Mouse (Mus musculus) erythroblast, adult 5-6 weeks (primary cell): ENCODE measurements around the gene Gm10563. TPM values are rescaled to one million over a fixed set of nuclear protein-coding genes. Genes with fewer than 3 reads are reported as not detected.
A peak's percentile ranks its signal among the peaks of the same experiment; 100 is the strongest.
"Not testable (repeated sequence)": the region's sequence is repeated elsewhere in the genome, so short reads cannot be mapped to it uniquely, and the experiment has no call there.

Experiments used
- ATAC-seq: replicated peaks from 2 replicates; pipeline ENCODE4 v1.8.0; 2016; ENCODE audit warnings: moderate number of reproducible peaks, mild to moderate bottlenecking, moderate TSS enrichment, inconsistent platforms; ENCODE audit not compliant: poor library complexity, low FRiP score, severe bottlenecking
- total RNA-seq, 2 experiments: library from RNA; stranded (forward) in 1 of 2; stranded (reverse) in 1 of 2; fragments of 150-400 nt in 1 of 2; fragments of 200-764, 138-1000 nt in 1 of 2; gene quantifications; 2 replicates each; pipeline versions ENCODE4 v1.2.3 to v1.2.4; 2015 to 2017; ENCODE audit warnings: low replicate concordance in 2 of 2

Gm10563 gene
- total RNA-seq (2015; ENCODE audit: low replicate concordance) (not detected in 2 replicates), total RNA-seq (2017; ENCODE audit: low replicate concordance) (not detected in 2 replicates)

DNA sequence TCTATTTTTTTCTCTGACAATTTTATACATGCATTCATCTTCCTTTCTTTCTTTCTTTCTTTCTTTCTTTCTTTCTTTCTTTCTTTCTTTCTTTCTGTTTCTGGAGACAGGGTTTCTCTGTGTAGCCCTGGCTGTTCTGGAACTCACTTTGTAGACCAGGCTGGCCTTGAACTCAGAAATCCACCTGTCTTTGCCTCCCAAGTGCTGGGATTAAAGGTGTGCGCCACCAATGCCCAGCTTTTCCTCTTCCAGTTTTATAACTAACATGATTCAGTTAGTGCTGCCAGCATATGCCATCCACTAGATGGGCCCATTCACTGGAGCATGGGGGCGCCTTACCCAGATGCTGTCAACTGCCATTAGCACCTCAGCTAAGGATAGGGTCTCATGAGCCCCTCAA lies at the start of gene Gm10563:
Gene Gm10563, minus strand, starts transcription at position 101 of the 400 bp plus-strand sequence.
- not testable (repeated sequence) for ATAC-seq

- ATAC-seq = no peak
Observed at GRCm38 (mm10) chr4:155694482-155695401, 49.5 kb upstream of the Gm10563 start.

DNA sequence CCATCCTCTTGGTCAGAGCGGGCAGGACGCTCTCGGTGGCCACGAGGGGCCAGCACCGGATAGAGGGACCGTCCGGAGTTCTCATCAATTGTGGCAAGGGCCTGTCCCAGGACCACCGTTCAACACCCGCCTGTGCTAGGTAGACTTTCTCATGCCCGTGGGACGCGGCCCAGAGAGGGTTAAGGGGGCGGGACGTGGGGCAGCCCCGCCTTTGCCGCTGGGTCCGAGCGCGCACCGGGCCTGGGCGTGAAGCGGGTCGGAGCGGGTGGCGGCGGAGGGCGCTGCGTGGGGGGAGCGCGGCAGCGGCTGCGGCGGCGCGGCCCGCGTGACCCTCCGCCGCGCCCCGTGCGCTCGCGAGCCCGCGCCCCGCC lies 48.9 kb upstream of the Gm10563 start, which contains the start of gene Fndc10:
Gene Fndc10, plus strand, starts transcription at position 232 of the 371 bp plus-strand sequence.
- no peak for ATAC-seq

- no peak for ATAC-seq
Observed at GRCm38 (mm10) chr4:155692421-155692820, 47.2 kb upstream of the Gm10563 start.

- no peak for ATAC-seq
Observed at GRCm38 (mm10) chr4:155690571-155691375, 45.6 kb upstream of the Gm10563 start.

DNA sequence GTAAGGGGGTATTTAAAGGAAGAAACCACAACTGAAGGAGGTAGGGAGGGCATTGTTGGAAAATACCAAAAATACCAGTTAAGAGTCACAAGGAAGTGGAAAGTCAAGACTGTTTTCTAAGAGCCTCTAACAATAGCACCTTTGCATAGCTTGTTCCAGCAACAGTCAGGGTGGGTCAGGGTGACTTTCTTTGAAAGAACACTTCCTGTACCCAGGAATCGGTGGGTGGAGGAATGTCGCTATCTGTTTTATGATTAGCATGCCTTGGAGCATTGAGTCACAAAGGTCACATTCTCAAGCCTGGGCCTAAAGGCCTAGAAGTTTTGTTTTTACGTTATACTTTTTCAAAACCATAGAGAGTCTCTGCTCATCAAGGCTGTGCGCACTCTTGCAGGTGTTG lies 42.6 kb upstream of the Gm10563 start:
- ATAC-seq = not testable (repeated sequence)

DNA sequence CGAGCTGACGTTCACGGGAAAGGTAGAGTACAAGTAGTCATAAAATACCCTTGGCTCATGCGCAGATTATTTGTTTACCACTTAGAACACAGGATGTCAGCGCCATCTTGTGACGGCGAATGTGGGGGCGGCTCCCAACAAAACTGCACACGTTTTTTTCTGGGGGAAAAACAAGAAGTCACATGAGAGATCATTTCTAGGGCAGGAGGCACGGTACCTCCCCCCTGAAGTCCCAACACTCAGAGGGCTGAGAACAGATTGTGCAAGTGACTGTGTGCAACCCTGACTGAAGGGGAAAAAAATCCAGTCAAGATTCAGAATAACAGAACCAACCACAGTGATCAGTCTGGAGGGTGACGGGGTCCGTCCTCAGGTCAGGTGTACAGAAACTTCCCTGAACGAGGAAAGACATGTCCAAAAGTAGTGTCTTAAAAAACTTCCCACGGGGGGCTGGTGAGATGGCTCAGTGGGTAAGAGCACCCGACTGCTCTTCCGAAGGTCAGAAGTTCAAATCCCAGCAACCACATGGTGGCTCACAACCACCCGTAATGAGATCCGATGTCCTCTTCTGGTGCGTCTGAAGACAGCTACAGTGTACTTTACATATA lies 38.6 kb upstream of the Gm10563 start:
- not testable (repeated sequence) for ATAC-seq

- peak; percentile 43; the same call in 1 of the 2 replicates for ATAC-seq
Observed at GRCm38 (mm10) chr4:155675991-155676390, 30.8 kb upstream of the Gm10563 start.

GRCm38 (mm10) chr4:155672082-155672481 lies 26.9 kb upstream of the Gm10563 start:
- no peak for ATAC-seq

DNA sequence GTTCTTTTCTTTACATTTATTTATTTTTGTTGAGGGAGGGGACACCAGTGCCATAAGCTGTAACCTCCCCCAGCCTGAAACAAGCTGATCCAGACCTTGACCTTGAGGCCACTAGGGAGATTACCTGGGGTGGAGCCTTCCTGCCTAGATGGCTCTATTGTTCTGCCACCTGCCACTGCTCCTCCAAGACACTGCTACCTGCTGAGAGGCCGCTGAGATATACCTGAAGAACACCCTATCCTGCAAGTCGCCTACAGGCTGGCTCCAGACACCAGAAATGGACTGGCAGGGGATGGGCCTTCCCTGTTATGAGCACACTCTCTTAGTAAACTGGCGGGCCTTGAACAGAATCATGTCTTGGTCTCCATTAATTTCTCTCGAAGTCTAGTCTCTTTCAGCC lies 25.0 kb upstream of the Gm10563 start:
- not testable (repeated sequence) for ATAC-seq

DNA sequence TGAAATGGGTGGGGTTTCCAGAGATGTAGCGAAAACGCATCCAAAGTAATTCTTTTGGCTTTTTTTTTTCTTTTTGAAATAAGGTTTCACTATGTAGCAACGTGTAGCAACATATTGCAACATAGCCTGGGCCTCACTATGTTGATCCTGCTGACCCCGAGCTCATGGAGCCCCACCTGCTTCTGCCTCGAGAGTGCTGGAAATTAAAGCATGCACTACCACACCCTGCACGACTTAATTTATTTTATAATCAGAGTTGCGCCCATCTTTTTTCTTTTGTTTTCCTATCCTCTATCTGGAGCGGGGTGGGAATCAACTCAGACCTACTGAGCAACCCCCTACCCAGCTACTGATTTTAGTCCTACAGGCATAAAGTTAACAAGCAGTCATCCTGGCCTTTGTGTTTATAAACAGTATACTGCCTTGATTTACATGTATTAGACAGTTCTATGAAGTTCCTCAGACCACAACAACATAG lies 24.4 kb upstream of the Gm10563 start:
- no peak; the same call in none of the 2 replicates for ATAC-seq

DNA sequence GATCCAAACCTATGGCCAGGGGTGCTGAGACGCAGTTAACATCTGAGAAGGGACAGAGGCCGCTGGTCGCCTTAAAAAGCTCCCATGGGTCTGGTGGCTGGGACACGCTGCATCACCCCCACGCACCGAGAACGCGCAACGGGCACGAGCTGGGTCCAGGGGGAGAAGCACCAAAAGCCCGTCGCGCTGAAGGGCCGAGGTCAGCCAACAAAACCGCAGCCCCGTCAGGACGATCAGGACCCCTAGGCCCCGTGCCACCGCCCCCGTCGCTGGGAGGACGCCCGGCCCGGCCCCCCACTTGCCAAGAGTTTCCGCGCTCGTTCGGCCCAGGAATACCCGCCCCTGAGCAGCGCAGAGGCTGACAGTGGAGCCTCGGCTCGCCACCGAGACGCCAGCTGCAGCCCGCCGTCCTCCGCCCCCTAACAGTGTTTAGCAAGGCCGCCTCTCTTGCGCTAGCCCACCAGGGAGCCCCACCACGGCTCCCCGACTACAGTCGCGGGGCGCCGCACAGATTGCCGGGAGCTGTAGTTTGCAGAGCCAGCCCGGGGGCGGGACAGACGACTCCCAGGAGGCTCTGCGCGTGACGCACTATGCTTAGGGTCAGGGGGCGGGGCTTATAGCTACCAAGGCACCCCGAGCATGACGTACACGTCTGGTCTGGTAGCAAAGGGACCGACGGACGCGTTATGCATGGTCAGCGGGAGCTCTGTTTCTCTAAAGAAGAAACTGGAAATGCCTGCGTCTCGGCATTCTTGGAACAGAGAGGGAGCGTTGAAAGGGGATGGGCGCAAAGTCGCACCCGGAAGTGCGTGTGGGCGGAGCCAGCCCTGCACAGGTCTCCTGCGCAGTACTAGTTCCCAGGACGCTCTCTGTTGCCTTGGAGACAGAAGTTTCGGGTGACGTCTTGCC lies 23.7 kb upstream of the Gm10563 start, which contains the start of gene Mib2:
Gene Mib2, minus strand, starts transcription at position 510 of the 909 bp plus-strand sequence.
- peak; percentile 98 for ATAC-seq

DNA sequence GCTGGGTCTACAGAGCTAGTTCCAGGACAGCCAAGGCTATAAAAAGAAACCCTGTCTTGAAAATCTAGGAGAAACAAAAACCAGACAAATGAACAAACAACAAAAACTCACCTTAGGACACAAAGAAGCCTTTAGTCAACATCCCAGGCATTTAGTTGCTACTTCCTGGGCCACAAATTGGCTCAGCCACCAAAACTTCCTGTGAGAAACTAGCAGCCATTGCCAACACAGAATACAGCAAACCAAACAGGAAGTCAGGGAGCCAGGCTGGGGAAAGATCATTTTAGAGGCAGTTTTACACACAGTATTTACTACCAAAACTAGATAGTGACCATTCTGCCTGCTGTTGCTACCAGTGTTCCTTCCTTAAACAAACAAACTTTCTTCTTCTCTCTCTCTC lies 21.7 kb upstream of the Gm10563 start:
- ATAC-seq = no peak

DNA sequence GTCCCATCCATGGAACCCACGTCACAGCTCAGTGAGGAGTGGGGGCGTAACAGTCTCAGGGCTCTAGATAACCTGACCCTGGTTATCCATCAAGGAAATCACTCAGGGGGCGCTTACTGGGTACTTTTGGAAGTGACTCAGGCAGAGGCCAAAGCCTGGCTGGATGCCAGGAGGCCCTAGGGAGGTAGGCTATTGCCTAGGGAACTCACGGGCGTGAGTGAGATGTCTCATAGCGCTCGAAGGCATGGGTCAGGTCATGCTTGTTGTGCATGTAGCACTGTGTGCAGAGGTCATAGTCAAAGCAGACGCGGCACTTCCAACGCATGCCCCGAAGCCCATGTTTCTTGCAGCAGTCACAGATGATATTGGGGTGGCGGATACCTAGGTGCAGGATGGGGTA lies 15.4 kb upstream of the Gm10563 start:
- ATAC-seq = no peak

DNA sequence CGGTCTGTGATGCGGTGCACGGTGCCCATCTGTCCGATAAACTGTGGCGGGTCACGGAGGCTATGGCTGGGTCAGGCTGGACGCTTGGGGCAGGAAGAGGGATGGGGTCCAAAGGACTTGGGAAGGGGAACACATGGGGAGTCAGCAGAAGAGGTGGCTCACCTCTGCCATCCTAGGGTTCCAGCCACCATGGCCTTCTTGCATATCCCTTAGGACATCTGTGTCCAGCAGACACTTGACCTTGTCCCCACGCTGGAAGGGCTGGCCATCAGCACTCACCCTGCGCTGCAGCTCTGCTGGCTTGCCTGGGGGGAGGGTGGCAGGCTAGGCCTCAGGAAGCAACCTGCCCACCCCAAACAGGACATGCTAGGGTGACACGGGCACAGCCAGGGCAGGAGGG lies 13.8 kb upstream of the Gm10563 start:
- no peak for ATAC-seq

- no peak for ATAC-seq
Observed at GRCm38 (mm10) chr4:155656214-155656751, 11.1 kb upstream of the Gm10563 start.

- ATAC-seq = no peak
Observed at GRCm38 (mm10) chr4:155654456-155655298, 9.5 kb upstream of the Gm10563 start.

DNA sequence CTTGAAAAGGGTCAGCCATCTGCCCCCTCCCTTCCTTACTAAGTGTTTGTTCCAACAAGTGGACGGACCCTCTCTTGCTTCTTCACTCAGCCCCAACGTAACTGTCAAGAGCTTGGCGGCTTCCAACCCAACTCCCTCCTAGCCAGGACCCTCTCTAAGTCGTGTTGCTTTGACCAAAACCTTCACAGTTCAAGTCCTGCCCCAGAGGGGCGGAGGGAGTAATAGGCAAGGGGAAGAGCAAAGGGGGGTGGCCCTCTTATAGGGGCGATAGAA lies 8.9 kb upstream of the Gm10563 start:
- no peak for ATAC-seq
